Mouse (Mus musculus) neural tube, embryonic 11.5 days (tissue): ENCODE data around the gene Clcnkb. TPM values are rescaled to one million over a fixed set of nuclear protein-coding genes. Genes with fewer than 3 reads are reported as not detected.

Experiments used
- ATAC-seq: fragments of 200-750 bp; cut with Nextera tagmentation; 2 replicates; pipeline ENCODE4 v1.8.0; 2017; ENCODE audit warnings: moderate number of reproducible peaks, mild to moderate bottlenecking, moderate TSS enrichment, moderate library complexity; ENCODE audit not compliant: insufficient read depth, low FRiP score, low TSS enrichment
- DNase-seq: peaks from one replicate; pipeline ENCODE4 v3.0.0-alpha.2; 2015; ENCODE audit warnings: low spot score
- H3K27ac ChIP-seq: fragments of 300-500 bp; sonication (generic); 2 replicates; pipeline ENCODE4 v1.5.1; 2014; ENCODE audit warnings: low read depth, mild to moderate bottlenecking, low read length
- H3K27me3 ChIP-seq: fragments of 300-500 bp; sonication (generic); 2 replicates; pipeline ENCODE4 v1.6.1; 2014; ENCODE audit warnings: mild to moderate bottlenecking, low read length, mixed read lengths; ENCODE audit not compliant: control insufficient read depth, insufficient read depth
- H3K36me3 ChIP-seq: fragments of 300-500 bp; sonication (generic); 2 replicates; pipeline ENCODE4 v1.6.1; 2014; ENCODE audit warnings: mild to moderate bottlenecking, low read length, moderate library complexity, mixed read lengths; ENCODE audit not compliant: control insufficient read depth, insufficient read depth
- H3K4me1 ChIP-seq: fragments of 300-500 bp; sonication (generic); 2 replicates; pipeline ENCODE4 v1.6.1; 2014; ENCODE audit warnings: low read length, mixed read lengths; ENCODE audit not compliant: control insufficient read depth, insufficient read depth
- H3K4me2 ChIP-seq: fragments of 300-500 bp; sonication (generic); 2 replicates; pipeline ENCODE4 v1.6.1; 2014; ENCODE audit warnings: low read depth, mild to moderate bottlenecking, moderate library complexity
- H3K4me3 ChIP-seq: fragments of 300-500 bp; sonication (generic); 2 replicates; pipeline ENCODE4 v1.5.1; 2014; ENCODE audit warnings: low read depth, low read length
- H3K9ac ChIP-seq: fragments of 300-500 bp; sonication (generic); 2 replicates; pipeline ENCODE4 v1.6.1; 2014; ENCODE audit warnings: mild to moderate bottlenecking, low read length
- H3K9me3 ChIP-seq: fragments of 300-500 bp; sonication (generic); 2 replicates; pipeline ENCODE4 v1.6.1; 2016; ENCODE audit warnings: low read length; ENCODE audit not compliant: control insufficient read depth
- WGBS: fragments of 180-500 bp; shearing (Covaris S2); extraction: QIAGEN DNeasy Blood & Tissue Kit; methylation state at CpG from one replicate; pipeline ENCODE4 v1.1.7; 2014; 5-methylcytosine and 5-hydroxymethylcytosine counted together
- polyA plus RNA-seq: library from polyadenylated mRNA; unstranded; fragments of >200 nt; fragmentation: Nextera tagmentation; extraction: Ambion mirVana; gene quantifications from 2 replicates; pipeline ENCODE4 v1.2.1, GENCODE M21; 2014

Clcnkb gene
- polyA plus RNA-seq, 1 experiment from 2014 or later, result not detected

GRCm38 (mm10) chr4:141387093-141387784 is 28.6 kb downstream of the Clcnkb start:
- no peak overlapping the region for H3K4me2 ChIP-seq
- peaks cover 6% of the 10 kb centered on the region; the same call in 1 of the 2 replicates for H3K4me1 ChIP-seq
- peaks cover 28% of the 10 kb centered on the region for H3K27me3 ChIP-seq
- no peak overlapping the region for H3K9ac ChIP-seq
- H3K27ac ChIP-seq, result no peak overlapping the region
- WGBS, result 18% methylated on average over 5 of the region's 5 CpGs
- H3K36me3 ChIP-seq, result no peaks in the 10 kb centered on the region
- H3K4me3 ChIP-seq, result no peak overlapping the region
- ATAC-seq (no peak), DNase-seq (peak; percentile 83)
- H3K9me3 ChIP-seq, result no peaks in the 10 kb centered on the region

- ATAC-seq (no peak), DNase-seq (no peak)
- H3K4me2 ChIP-seq, result no peak overlapping the region
- peaks cover 8% of the 10 kb centered on the region; the same call in 1 of the 2 replicates for H3K4me1 ChIP-seq
- no peak overlapping the region for H3K9ac ChIP-seq
- no peaks in the 10 kb centered on the region for H3K9me3 ChIP-seq
- no peak overlapping the region for H3K27ac ChIP-seq
- H3K4me3 ChIP-seq, result no peak overlapping the region
- WGBS, result 73% methylated on average over 7 of the region's 7 CpGs
- H3K36me3 ChIP-seq, result no peaks in the 10 kb centered on the region
- peaks cover 36% of the 10 kb centered on the region for H3K27me3 ChIP-seq
Measured at GRCm38 (mm10) chr4:141386150-141386549, 29.7 kb downstream of the Clcnkb start.

GRCm38 (mm10) chr4:141385275-141385674 is 30.5 kb downstream of the Clcnkb start:
- no peak overlapping the region for H3K4me2 ChIP-seq
- peaks cover 8% of the 10 kb centered on the region; the same call in 1 of the 2 replicates for H3K4me1 ChIP-seq
- no peak overlapping the region for H3K4me3 ChIP-seq
- WGBS, result under 1% methylated on average over 7 of the region's 7 CpGs
- H3K9me3 ChIP-seq, result no peaks in the 10 kb centered on the region
- DNase-seq (peak; percentile 71), ATAC-seq (no peak)
- H3K27me3 ChIP-seq, result peaks cover 43% of the 10 kb centered on the region
- no peaks in the 10 kb centered on the region for H3K36me3 ChIP-seq
- no peak overlapping the region for H3K9ac ChIP-seq
- H3K27ac ChIP-seq, result no peak overlapping the region

GRCm38 (mm10) chr4:141382406-141382805 is 33.4 kb downstream of the Clcnkb start:
- H3K4me2 ChIP-seq, result peak overlapping the region; percentile 52
- peaks cover 42% of the 10 kb centered on the region for H3K27me3 ChIP-seq
- H3K4me3 ChIP-seq, result peak overlapping the region; percentile 26
- 1% methylated on average over 22 of the region's 25 CpGs for WGBS
- ATAC-seq (no peak), DNase-seq (peak; percentile 58)
- H3K36me3 ChIP-seq, result no peaks in the 10 kb centered on the region
- no peak overlapping the region for H3K27ac ChIP-seq
- H3K4me1 ChIP-seq, result peaks cover 8% of the 10 kb centered on the region; the same call in 1 of the 2 replicates
- H3K9me3 ChIP-seq, result no peaks in the 10 kb centered on the region
- H3K9ac ChIP-seq, result peak overlapping the region; percentile 27; the same call in 1 of the 2 replicates

- peaks cover 39% of the 10 kb centered on the region for H3K27me3 ChIP-seq
- H3K36me3 ChIP-seq, result no peaks in the 10 kb centered on the region
- no peak overlapping the region for H3K27ac ChIP-seq
- ATAC-seq, result no peak
- no peak for DNase-seq
- H3K9ac ChIP-seq, result no peak overlapping the region
- H3K4me2 ChIP-seq, result no peak overlapping the region
- no peak overlapping the region for H3K4me3 ChIP-seq
- 62% methylated on average over 8 of the region's 8 CpGs for WGBS
- H3K4me1 ChIP-seq, result peaks cover 8% of the 10 kb centered on the region; the same call in 1 of the 2 replicates
- no peaks in the 10 kb centered on the region for H3K9me3 ChIP-seq
Measured at GRCm38 (mm10) chr4:141379674-141380073, 36.1 kb downstream of the Clcnkb start.

- no peak for ATAC-seq
- 93% methylated on average over 5 of the region's 5 CpGs for WGBS
Measured at GRCm38 (mm10) chr4:141372426-141372825, 43.4 kb downstream of the Clcnkb start.

GRCm38 (mm10) chr4:141367997-141368791 is 47.6 kb downstream of the Clcnkb start, which contains the start of gene Fam131c:
Gene Fam131c, plus strand, starts transcription at chr4:141368220.
- ATAC-seq (peak; percentile 40; the same call in 1 of the 2 replicates), DNase-seq (peak; percentile 49)
- WGBS, result 1% methylated on average over 54 of the region's 71 CpGs
- peak within 1 kb of the TSS; percentile 96 for H3K4me2 ChIP-seq
- H3K36me3 ChIP-seq, result no peaks in the 10 kb centered on the region
- no peaks in the 10 kb centered on the region for H3K9me3 ChIP-seq
- no peak within 1 kb of the TSS for H3K27ac ChIP-seq
- peak within 1 kb of the TSS; percentile 71 for H3K9ac ChIP-seq
- no peaks in the 10 kb centered on the region for H3K4me1 ChIP-seq
- peak within 1 kb of the TSS; percentile 51 for H3K4me3 ChIP-seq
- peaks cover 32% of the 10 kb centered on the region for H3K27me3 ChIP-seq

More at GRCm38 (mm10) chr4:141372426-141372825, 43.4 kb downstream of the Clcnkb start:
- DNase-seq, result no peak
- H3K4me3 ChIP-seq, result no peak overlapping the region
- H3K4me2 ChIP-seq, result no peak overlapping the region
- no peak overlapping the region for H3K9ac ChIP-seq
- H3K27me3 ChIP-seq, result peaks cover 14% of the 10 kb centered on the region
- no peak overlapping the region for H3K27ac ChIP-seq
- no peaks in the 10 kb centered on the region for H3K4me1 ChIP-seq
- H3K36me3 ChIP-seq, result no peaks in the 10 kb centered on the region
- no peaks in the 10 kb centered on the region for H3K9me3 ChIP-seq

GRCm38 (mm10) chr4:141365876-141366275 is 49.9 kb downstream of the Clcnkb start:
- 62% methylated on average over 7 of the region's 7 CpGs for WGBS

More at GRCm38 (mm10) chr4:141365876-141366275, 49.9 kb downstream of the Clcnkb start:
- peaks cover 32% of the 10 kb centered on the region for H3K27me3 ChIP-seq
- H3K9me3 ChIP-seq, result no peaks in the 10 kb centered on the region
- H3K27ac ChIP-seq, result no peak overlapping the region
- H3K4me1 ChIP-seq, result no peaks in the 10 kb centered on the region
- DNase-seq, result no peak
- no peaks in the 10 kb centered on the region for H3K36me3 ChIP-seq
- no peak for ATAC-seq
- no peak overlapping the region for H3K4me2 ChIP-seq
- no peak overlapping the region for H3K4me3 ChIP-seq
- H3K9ac ChIP-seq, result no peak overlapping the region
